Mouse (Mus musculus): Measurements from ENCODE around the gene Rnf126. TPM values are rescaled to one million over a fixed set of nuclear protein-coding genes. Genes with fewer than 3 reads are reported as not detected.
A peak's percentile ranks its signal among the peaks of the same experiment; 100 is the strongest.

The Rnf126 gene
- polyA plus RNA-seq, 1 experiment, result 38.4 TPM

GRCm38 (mm10) chr10:79738259-79738658 lies 28.5 kb downstream of the Rnf126 start:
- TF ChIP-seq POLR2A (IDR thresholded peaks at IDR 0.05; ENCODE audit: low read depth, low read length) (no peak), CTCF (IDR thresholded peaks at IDR 0.05; ENCODE audit: borderline replicate concordance, insufficient read depth, low read length) (peak; percentile 4; the same call in 1 of the 2 replicates)
- Histone ChIP-seq H3K4me3 (ENCODE audit: insufficient read depth, low read length) (no peak overlapping the region), H3K4me1 (ENCODE audit: control insufficient read depth, insufficient read depth, low read length) (no peaks in the 10 kb centered on the region), H3K27ac (ENCODE audit: insufficient read depth, low read length) (no peak overlapping the region)

GRCm38 (mm10) chr10:79736706-79737105 lies 30.0 kb downstream of the Rnf126 start:
- H3K27ac ChIP-seq (ENCODE audit: insufficient read depth, low read length), result no peak overlapping the region
- H3K4me3 ChIP-seq (ENCODE audit: insufficient read depth, low read length), result no peak overlapping the region
- TF ChIP-seq CTCF (IDR thresholded peaks at IDR 0.05; ENCODE audit: borderline replicate concordance, insufficient read depth, low read length), result no peak
- no peak for TF ChIP-seq POLR2A (IDR thresholded peaks at IDR 0.05; ENCODE audit: low read depth, low read length)
- H3K4me1 ChIP-seq (ENCODE audit: control insufficient read depth, insufficient read depth, low read length), result no peaks in the 10 kb centered on the region

- TF ChIP-seq CTCF (IDR thresholded peaks at IDR 0.05; ENCODE audit: borderline replicate concordance, insufficient read depth, low read length), result no peak
- TF ChIP-seq POLR2A (IDR thresholded peaks at IDR 0.05; ENCODE audit: low read depth, low read length), result no peak
- H3K27ac ChIP-seq (ENCODE audit: insufficient read depth, low read length), result no peak overlapping the region
- no peak overlapping the region for H3K4me3 ChIP-seq (ENCODE audit: insufficient read depth, low read length)
- no peaks in the 10 kb centered on the region for H3K4me1 ChIP-seq (ENCODE audit: control insufficient read depth, insufficient read depth, low read length)
These were observed 31.4 kb downstream of the Rnf126 start for GRCm38 (mm10) chr10:79735361-79735760.

- Histone ChIP-seq H3K4me3 (ENCODE audit: insufficient read depth, low read length) (no peak overlapping the region), H3K4me1 (ENCODE audit: control insufficient read depth, insufficient read depth, low read length) (no peaks in the 10 kb centered on the region), H3K27ac (ENCODE audit: insufficient read depth, low read length) (no peak overlapping the region)
- TF ChIP-seq POLR2A (IDR thresholded peaks at IDR 0.05; ENCODE audit: low read depth, low read length), result no peak
- TF ChIP-seq CTCF (IDR thresholded peaks at IDR 0.05; ENCODE audit: borderline replicate concordance, insufficient read depth, low read length), result no peak
These were observed 32.9 kb downstream of the Rnf126 start for GRCm38 (mm10) chr10:79733847-79734246.

- TF ChIP-seq CTCF (IDR thresholded peaks at IDR 0.05; ENCODE audit: borderline replicate concordance, insufficient read depth, low read length) (peak; percentile 36; the same call in 1 of the 2 replicates), POLR2A (IDR thresholded peaks at IDR 0.05; ENCODE audit: low read depth, low read length) (no peak)
- H3K27ac ChIP-seq (ENCODE audit: insufficient read depth, low read length), result no peak overlapping the region
- no peak overlapping the region for H3K4me3 ChIP-seq (ENCODE audit: insufficient read depth, low read length)
- no peaks in the 10 kb centered on the region for H3K4me1 ChIP-seq (ENCODE audit: control insufficient read depth, insufficient read depth, low read length)
These were observed 34.3 kb downstream of the Rnf126 start for GRCm38 (mm10) chr10:79732500-79732899.

GRCm38 (mm10) chr10:79729357-79729965 lies 37.3 kb downstream of the Rnf126 start:
- H3K27ac ChIP-seq (ENCODE audit: insufficient read depth, low read length), result no peak overlapping the region
- TF ChIP-seq POLR2A (IDR thresholded peaks at IDR 0.05; ENCODE audit: low read depth, low read length) (no peak), CTCF (IDR thresholded peaks at IDR 0.05; ENCODE audit: borderline replicate concordance, insufficient read depth, low read length) (no peak)
- H3K4me1 ChIP-seq (ENCODE audit: control insufficient read depth, insufficient read depth, low read length), result no peaks in the 10 kb centered on the region
- H3K4me3 ChIP-seq (ENCODE audit: insufficient read depth, low read length), result no peak overlapping the region

- TF ChIP-seq CTCF (IDR thresholded peaks at IDR 0.05; ENCODE audit: borderline replicate concordance, insufficient read depth, low read length) (no peak), POLR2A (IDR thresholded peaks at IDR 0.05; ENCODE audit: low read depth, low read length) (no peak)
- Histone ChIP-seq H3K4me3 (ENCODE audit: insufficient read depth, low read length) (no peak overlapping the region), H3K4me1 (ENCODE audit: control insufficient read depth, insufficient read depth, low read length) (no peaks in the 10 kb centered on the region), H3K27ac (ENCODE audit: insufficient read depth, low read length) (no peak overlapping the region)
These were observed 38.2 kb downstream of the Rnf126 start for GRCm38 (mm10) chr10:79728323-79729249.

GRCm38 (mm10) chr10:79726090-79726489 lies 40.7 kb downstream of the Rnf126 start:
- Histone ChIP-seq H3K4me3 (ENCODE audit: insufficient read depth, low read length) (no peak overlapping the region), H3K27ac (ENCODE audit: insufficient read depth, low read length) (no peak overlapping the region), H3K4me1 (ENCODE audit: control insufficient read depth, insufficient read depth, low read length) (no peaks in the 10 kb centered on the region)
- peak; percentile 43; the same call in 1 of the 2 replicates for TF ChIP-seq CTCF (IDR thresholded peaks at IDR 0.05; ENCODE audit: borderline replicate concordance, insufficient read depth, low read length)
- TF ChIP-seq POLR2A (IDR thresholded peaks at IDR 0.05; ENCODE audit: low read depth, low read length), result no peak

- TF ChIP-seq POLR2A (IDR thresholded peaks at IDR 0.05; ENCODE audit: low read depth, low read length) (no peak), CTCF (IDR thresholded peaks at IDR 0.05; ENCODE audit: borderline replicate concordance, insufficient read depth, low read length) (no peak)
- Histone ChIP-seq H3K27ac (ENCODE audit: insufficient read depth, low read length) (no peak overlapping the region), H3K4me3 (ENCODE audit: insufficient read depth, low read length) (no peak overlapping the region), H3K4me1 (ENCODE audit: control insufficient read depth, insufficient read depth, low read length) (no peaks in the 10 kb centered on the region)
These were observed 43.1 kb downstream of the Rnf126 start for GRCm38 (mm10) chr10:79723692-79724091.

- Histone ChIP-seq H3K27ac (ENCODE audit: insufficient read depth, low read length) (no peak overlapping the region), H3K4me1 (ENCODE audit: control insufficient read depth, insufficient read depth, low read length) (no peaks in the 10 kb centered on the region)
These were observed 43.7 kb downstream of the Rnf126 start for GRCm38 (mm10) chr10:79723047-79723446.

More at GRCm38 (mm10) chr10:79723047-79723446, 43.7 kb downstream of the Rnf126 start:
- TF ChIP-seq CTCF (IDR thresholded peaks at IDR 0.05; ENCODE audit: borderline replicate concordance, insufficient read depth, low read length), result no peak
- no peak for TF ChIP-seq POLR2A (IDR thresholded peaks at IDR 0.05; ENCODE audit: low read depth, low read length)
- no peak overlapping the region for H3K4me3 ChIP-seq (ENCODE audit: insufficient read depth, low read length)

Measured in embryonic fibroblast, embryonic 13.5 days (primary cell).